Mouse (Mus musculus) kidney, postnatal 0 days (tissue): ENCODE data around the gene Mybpc2. TPM values are rescaled to one million over a fixed set of nuclear protein-coding genes. Genes with fewer than 3 reads are reported as not detected.

Source experiments
- ATAC-seq: fragments of 200-750 bp; cut with Nextera tagmentation; replicated peaks from 2 replicates; pipeline ENCODE4 v1.8.0; 2017; ENCODE audit warnings: low read depth, moderate number of reproducible peaks, moderate TSS enrichment, moderate library complexity; ENCODE audit not compliant: low FRiP score
- DNase-seq: peaks from one replicate; pipeline ENCODE4 v3.0.0-alpha.2; 2016; ENCODE audit warnings: low spot score
- H3K27ac ChIP-seq: fragments of 300-500 bp; sonication (generic); 2 replicates; pipeline ENCODE4 v1.5.1; 2014; ENCODE audit warnings: mild to moderate bottlenecking
- H3K27me3 ChIP-seq: fragments of 300-500 bp; sonication (generic); 2 replicates; pipeline ENCODE4 v1.6.1; 2014; ENCODE audit warnings: low read length, mixed read lengths; ENCODE audit not compliant: insufficient read depth
- H3K36me3 ChIP-seq: fragments of 300-500 bp; sonication (generic); 2 replicates; pipeline ENCODE4 v1.6.1; 2014; ENCODE audit warnings: low read length, mixed read lengths; ENCODE audit not compliant: insufficient read depth
- H3K4me1 ChIP-seq: fragments of 300-500 bp; sonication (generic); replicated peaks from 2 replicates; pipeline ENCODE4 v1.6.1; 2014; ENCODE audit warnings: antibody characterized with exemption, low read length, mixed read lengths; ENCODE audit not compliant: insufficient read depth
- H3K4me2 ChIP-seq: fragments of 300-500 bp; sonication (generic); 2 replicates; pipeline ENCODE4 v1.6.1; 2014; ENCODE audit warnings: mild to moderate bottlenecking, low read length, moderate library complexity, mixed read lengths
- H3K4me3 ChIP-seq: fragments of 300-500 bp; sonication (generic); replicated peaks from 2 replicates; pipeline ENCODE4 v1.5.1; 2014; ENCODE audit warnings: low read depth, low read length
- H3K9ac ChIP-seq: fragments of 300-500 bp; sonication (generic); 2 replicates; pipeline ENCODE4 v1.6.1; 2014; ENCODE audit warnings: low read depth, low read length
- H3K9me3 ChIP-seq: fragments of 300-500 bp; sonication (generic); replicated peaks from 2 replicates; pipeline ENCODE4 v1.6.1; 2016; ENCODE audit warnings: low read length, inconsistent platforms, mixed read lengths
- CTCF ChIP-seq: IDR thresholded peaks from 2 replicates; pipeline ENCODE4 v1.5.1; 2016; ENCODE audit warnings: antibody characterized with exemption, low read depth, mild to moderate bottlenecking, moderate library complexity
- WGBS: fragments of 180-500 bp; shearing (Covaris S2); extraction: QIAGEN DNeasy Blood & Tissue Kit; methylation state at CpG from one replicate; pipeline ENCODE4 v1.1.7; 2014; 5-methylcytosine and 5-hydroxymethylcytosine counted together
- polyA plus RNA-seq: library from polyadenylated mRNA; unstranded; fragments of >200 nt; fragmentation: Nextera tagmentation; extraction: Ambion mirVana; gene quantifications from 2 replicates; pipeline ENCODE4 v1.2.1, GENCODE M21; 2015

The Mybpc2 gene
- polyA plus RNA-seq, 1 experiment from 2014 or later = 0.08 TPM

GRCm38 (mm10) chr7:44534242-44534641, 9.8 kb upstream of the Mybpc2 start:
- ATAC-seq (no peak), DNase-seq (no peak)
- Histone ChIP-seq H3K36me3 (peaks cover 12% of the 10 kb centered on the region), H3K4me3 (no peak overlapping the region), H3K9me3 (no peaks in the 10 kb centered on the region), H3K27me3 (no peaks in the 10 kb centered on the region), H3K9ac (no peak overlapping the region), H3K4me1 (no peaks in the 10 kb centered on the region), H3K27ac (no peak overlapping the region), H3K4me2 (no peak overlapping the region)
- 88% methylated on average over 12 of the region's 13 CpGs for WGBS
- TF ChIP-seq CTCF = no peak

GRCm38 (mm10) chr7:44533746-44534045, 9.2 kb upstream of the Mybpc2 start:
- H3K27me3 ChIP-seq = no peaks in the 10 kb centered on the region
- WGBS = 80% methylated on average over 12 of the region's 12 CpGs
- DNase-seq = no peak
- no peak for ATAC-seq
- H3K9me3 ChIP-seq = no peaks in the 10 kb centered on the region
- no peak for TF ChIP-seq CTCF
- no peaks in the 10 kb centered on the region for H3K4me1 ChIP-seq
- no peak overlapping the region for H3K4me2 ChIP-seq
- H3K27ac ChIP-seq = no peak overlapping the region
- H3K36me3 ChIP-seq = peaks cover 12% of the 10 kb centered on the region
- no peak overlapping the region for H3K4me3 ChIP-seq
- no peak overlapping the region for H3K9ac ChIP-seq

- no peaks in the 10 kb centered on the region for H3K4me1 ChIP-seq
- H3K36me3 ChIP-seq = peaks cover 12% of the 10 kb centered on the region
- 79% methylated on average over 29 of the region's 29 CpGs for WGBS
Observed at GRCm38 (mm10) chr7:44532918-44533745, 8.7 kb upstream of the Mybpc2 start.

GRCm38 (mm10) chr7:44531946-44532732, 7.7 kb upstream of the Mybpc2 start, which contains the start of gene Spib:
Gene Spib, minus strand, starts transcription at chr7:44532071.
- 84% methylated on average over 4 of the region's 4 CpGs for WGBS
- DNase-seq = no peak

More at GRCm38 (mm10) chr7:44532918-44533745, 8.7 kb upstream of the Mybpc2 start:
- Histone ChIP-seq H3K9ac (no peak overlapping the region), H3K9me3 (no peaks in the 10 kb centered on the region), H3K4me2 (no peak overlapping the region), H3K27ac (no peak overlapping the region), H3K4me3 (no peak overlapping the region), H3K27me3 (no peaks in the 10 kb centered on the region)
- DNase-seq (no peak), ATAC-seq (no peak)
- TF ChIP-seq CTCF = no peak

GRCm38 (mm10) chr7:44531207-44531606, 6.8 kb upstream of the Mybpc2 start:
- WGBS = 45% methylated on average over 5 of the region's 5 CpGs
- Histone ChIP-seq H3K9ac (no peak overlapping the region), H3K27ac (no peak overlapping the region), H3K4me2 (no peak overlapping the region), H3K4me3 (no peak overlapping the region), H3K4me1 (no peaks in the 10 kb centered on the region), H3K27me3 (no peaks in the 10 kb centered on the region), H3K9me3 (no peaks in the 10 kb centered on the region), H3K36me3 (peaks cover 4% of the 10 kb centered on the region; the same call in 1 of the 2 replicates)
- ATAC-seq = no peak
- no peak for DNase-seq
- no peak for TF ChIP-seq CTCF

More at GRCm38 (mm10) chr7:44531946-44532732, 7.7 kb upstream of the Mybpc2 start, which contains the start of gene Spib:
- TF ChIP-seq CTCF = no peak
- Histone ChIP-seq H3K27me3 (no peaks in the 10 kb centered on the region), H3K9me3 (no peaks in the 10 kb centered on the region), H3K9ac (no peak within 1 kb of the TSS), H3K27ac (no peak within 1 kb of the TSS), H3K4me2 (no peak within 1 kb of the TSS), H3K4me3 (no peak within 1 kb of the TSS), H3K4me1 (no peaks in the 10 kb centered on the region), H3K36me3 (peaks cover 4% of the 10 kb centered on the region; the same call in 1 of the 2 replicates)
- no peak for ATAC-seq

- DNase-seq (no peak), ATAC-seq (no peak)
- Histone ChIP-seq H3K9ac (no peak overlapping the region), H3K4me3 (no peak overlapping the region), H3K27me3 (no peaks in the 10 kb centered on the region), H3K27ac (no peak overlapping the region), H3K4me2 (no peak overlapping the region), H3K9me3 (no peaks in the 10 kb centered on the region), H3K4me1 (no peaks in the 10 kb centered on the region), H3K36me3 (peaks cover 4% of the 10 kb centered on the region; the same call in 1 of the 2 replicates)
- WGBS = 74% methylated on average over 3 of the region's 3 CpGs
- no peak for TF ChIP-seq CTCF
Observed at GRCm38 (mm10) chr7:44530507-44530906, 6.1 kb upstream of the Mybpc2 start.
